7 mouse cellular contexts compared by ENCODE assay signal in genomic region chr19:30843052-30843564, GRCm38 (mm10).
DNase-seq lines count a peak whose midpoint lies in the region; ATAC-seq and TF ChIP-seq lines count a peak whose summit lies in the region.

No protein-coding gene starts in this region.

- no peaks in the 10 kb centered on the region for H3K36me3 ChIP-seq in neural tube, embryonic 11.5 days (ENCODE audit: control insufficient read depth, insufficient read depth, low read length)
- no peaks in the 10 kb centered on the region for H3K36me3 ChIP-seq in heart, postnatal 0 days (replicated peaks; ENCODE audit: control insufficient read depth, insufficient read depth, low read length)
- H3K36me3 ChIP-seq in lung, postnatal 0 days (ENCODE audit: insufficient read depth, low read length): no peaks in the 10 kb centered on the region

- no peak overlapping the region for H3K4me3 ChIP-seq in neural tube, embryonic 11.5 days (ENCODE audit: low read depth, low read length)
- no peak overlapping the region for H3K4me3 ChIP-seq in heart, postnatal 0 days (ENCODE audit: low read depth, low read length)
- no peak overlapping the region for H3K4me3 ChIP-seq in lung, postnatal 0 days (ENCODE audit: low read depth, low read length)

- H3K9ac ChIP-seq in neural tube, embryonic 11.5 days (ENCODE audit: low read length): no peak overlapping the region
- H3K9ac ChIP-seq in heart, postnatal 0 days (replicated peaks; ENCODE audit: low read depth, low read length): no peak overlapping the region
- no peak overlapping the region for H3K9ac ChIP-seq in lung, postnatal 0 days (replicated peaks; ENCODE audit: low read depth)

- no peaks in the 10 kb centered on the region for H3K4me1 ChIP-seq in neural tube, embryonic 11.5 days (ENCODE audit: control insufficient read depth, insufficient read depth, low read length)
- no peaks in the 10 kb centered on the region for H3K4me1 ChIP-seq in heart, postnatal 0 days (ENCODE audit: control insufficient read depth, insufficient read depth)
- no peaks in the 10 kb centered on the region for H3K4me1 ChIP-seq in lung, postnatal 0 days (ENCODE audit: insufficient read depth, low read depth, low read length)

- no peak overlapping the region for H3K4me2 ChIP-seq in neural tube, embryonic 11.5 days (ENCODE audit: low read depth)
- H3K4me2 ChIP-seq in heart, postnatal 0 days (ENCODE audit: low read depth, low read length): no peak overlapping the region
- no peak overlapping the region for H3K4me2 ChIP-seq in lung, postnatal 0 days (replicated peaks; ENCODE audit: low read depth, low read length)

- TF ChIP-seq CTCF in heart, postnatal 0 days (IDR thresholded peaks at IDR 0.05; ENCODE audit: low read depth): peak; percentile 66
- TF ChIP-seq CTCF in lung, postnatal 0 days (IDR thresholded peaks at IDR 0.05): peak; percentile 70

- H3K27me3 ChIP-seq in neural tube, embryonic 11.5 days (ENCODE audit: control insufficient read depth, insufficient read depth, low read length): no peaks in the 10 kb centered on the region
- no peaks in the 10 kb centered on the region for H3K27me3 ChIP-seq in heart, postnatal 0 days (ENCODE audit: control insufficient read depth, insufficient read depth, low read length)
- H3K27me3 ChIP-seq in lung, postnatal 0 days (replicated peaks; ENCODE audit: insufficient read depth, low read length): no peaks in the 10 kb centered on the region

- 15% methylated on average over 4 of the region's 4 CpGs for WGBS in neural tube, embryonic 11.5 days
- 2% methylated on average over 4 of the region's 4 CpGs for WGBS in heart, postnatal 0 days
- 1% methylated on average over 4 of the region's 4 CpGs for WGBS in lung, postnatal 0 days

- TF ChIP-seq EP300 in heart, postnatal 0 days (IDR thresholded peaks at IDR 0.05; ENCODE audit: low read depth): no peak
- no peak; the same call in 1 of the 2 replicates for TF ChIP-seq EP300 in lung, postnatal 0 days (IDR thresholded peaks at IDR 0.05)

- DNase-seq in neural tube, embryonic 11.5 days (ENCODE audit: low spot score): peak; percentile 27
- no peak for DNase-seq in neural tube, embryonic 10.5 days (ENCODE audit: extremely low spot score, low spot score)
- DNase-seq in heart, postnatal 0 days (ENCODE audit: low spot score): peak; percentile 76
- DNase-seq in lung, postnatal 0 days (ENCODE audit: low spot score): peak; percentile 89
- DNase-seq in telencephalon, adult 2 months (ENCODE audit: low read depth, low spot score): peak; percentile 87

- H3K27ac ChIP-seq in neural tube, embryonic 11.5 days (ENCODE audit: low read depth, low read length): no peak overlapping the region
- H3K27ac ChIP-seq in heart, postnatal 0 days (ENCODE audit: low read depth): peak overlapping the region; percentile 3; the same call in 1 of the 2 replicates
- H3K27ac ChIP-seq in lung, postnatal 0 days (ENCODE audit: low read length): no peak overlapping the region

- no peaks in the 10 kb centered on the region for H3K9me3 ChIP-seq in neural tube, embryonic 11.5 days (ENCODE audit: control insufficient read depth, low read length)
- H3K9me3 ChIP-seq in heart, postnatal 0 days (replicated peaks; ENCODE audit: control insufficient read depth, low read length): no peaks in the 10 kb centered on the region
- H3K9me3 ChIP-seq in lung, postnatal 0 days (ENCODE audit: low read length): no peaks in the 10 kb centered on the region

- peak; percentile 45; the same call in 1 of the 2 replicates for ATAC-seq in neural tube, embryonic 11.5 days (ENCODE audit: insufficient read depth, low FRiP score, low TSS enrichment)
- ATAC-seq in common myeloid progenitor, adult 5-6 weeks (replicated peaks; ENCODE audit: low read depth, poor library complexity, severe bottlenecking): peak; percentile 92
- peak; percentile 63 for ATAC-seq in heart, postnatal 0 days (ENCODE audit: insufficient read depth, low read depth)
- peak; percentile 88 for ATAC-seq in lung, postnatal 0 days
- no peak for ATAC-seq in activated CD4-positive, CD25-positive, alpha-beta regulatory T cell, adult 4 months
